Mouse (Mus musculus): Measurements from ENCODE around the gene Fem1b.

- TF ChIP-seq EP300 (IDR thresholded peaks at IDR 0.05; ENCODE audit: insufficient read depth, low read depth, low read length) (no peak), CTCF (IDR thresholded peaks at IDR 0.05) (no peak)
These were observed 25.9 kb upstream of the Fem1b start for GRCm38 (mm10) chr9:62837611-62838010.

Measured in heart, adult 2 months (tissue).